Mouse (Mus musculus) bone marrow macrophage, adult 2 months (primary cell): ENCODE data around the gene BC004004.

ENCODE experiments used
- CTCF ChIP-seq: IDR thresholded peaks from 2 replicates; pipeline ENCODE4 v1.5.1; 2012; ENCODE audit warnings: low read depth, mild to moderate bottlenecking, low read length, moderate library complexity
- POLR2A ChIP-seq: IDR thresholded peaks from 2 replicates; pipeline ENCODE4 v1.6.1; 2012; ENCODE audit warnings: mild to moderate bottlenecking, low read depth, low read length, borderline replicate concordance

DNA sequence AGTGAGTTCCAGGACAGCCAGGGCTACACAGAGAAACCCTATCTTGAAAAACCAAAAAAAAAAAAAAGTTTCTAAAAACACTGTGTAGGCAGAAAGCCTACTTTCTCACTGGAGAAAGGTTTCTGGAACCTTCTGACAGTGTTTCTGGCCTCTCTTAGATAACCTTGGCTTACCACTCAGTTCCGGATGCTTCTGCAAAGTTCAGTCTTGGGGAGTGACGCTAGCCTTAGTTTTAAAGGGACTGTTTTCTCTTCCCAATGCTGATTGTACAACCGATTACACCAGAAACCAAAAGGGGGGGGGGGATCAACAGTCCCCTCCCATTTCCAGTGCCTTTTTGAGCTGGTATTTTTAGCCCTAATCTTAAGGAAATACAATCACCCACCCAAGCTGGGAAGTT is 55.0 kb downstream of the BC004004 start:
- no peak for TF ChIP-seq POLR2A
- TF ChIP-seq CTCF: no peak
